Mouse (Mus musculus) MEL (cell line): Measurements from ENCODE around the gene Coasy. TPM values are rescaled to one million over a fixed set of nuclear protein-coding genes. Genes with fewer than 3 reads are reported as not detected.
A peak's percentile ranks its signal among the peaks of the same experiment; 100 is the strongest.

Source experiments
- DNase-seq: peaks from one replicate; pipeline ENCODE4 v3.0.0; 2011; ENCODE audit warnings: low read depth, low spot score
- H3K27ac ChIP-seq: 2 replicates; pipeline ENCODE4 v1.5.1; 2012; ENCODE audit warnings: low read depth, mild to moderate bottlenecking, control low read depth, low read length, moderate library complexity; ENCODE audit not compliant: control insufficient read depth
- H3K27me3 ChIP-seq, 2 experiments: fragments of 150-350 bp in 1 of 2; sonication (generic) in 1 of 2; 2 replicates each; pipeline ENCODE4 v1.6.1; 2012; ENCODE audit warnings: low read length in 2 of 2, mild to moderate bottlenecking in 2 of 2, improper control_type of control experiment in 1 of 2, moderate library complexity in 1 of 2; ENCODE audit not compliant: insufficient read depth in 2 of 2, control insufficient read depth in 1 of 2
- H3K36me3 ChIP-seq, 2 experiments: 2 replicates each; pipeline ENCODE4 v1.6.1; 2012 to 2014; ENCODE audit warnings: low read length in 2 of 2, improper control_type of control experiment in 1 of 2, inconsistent platforms in 1 of 2, mild to moderate bottlenecking in 1 of 2; ENCODE audit not compliant: insufficient read depth in 2 of 2, control insufficient read depth in 1 of 2
- H3K4me1 ChIP-seq, 2 experiments: fragments of 150-350 bp in 1 of 2; sonication (generic) in 1 of 2; 2 replicates each; pipeline ENCODE4 v1.6.1; 2012; ENCODE audit warnings: low read length in 2 of 2, improper control_type of control experiment in 1 of 2, mild to moderate bottlenecking in 1 of 2; ENCODE audit not compliant: insufficient read depth in 2 of 2, control insufficient read depth in 1 of 2
- H3K4me3 ChIP-seq, 2 experiments: fragments of 150-350 bp in 1 of 2; sonication (generic) in 1 of 2; 2 replicates each; pipeline ENCODE4 v1.5.1; 2012; ENCODE audit warnings: low read depth in 2 of 2, low read length in 2 of 2, mild to moderate bottlenecking in 2 of 2, moderate library complexity in 2 of 2, control low read depth in 1 of 2, improper control_type of control experiment in 1 of 2; ENCODE audit not compliant: control insufficient read depth in 1 of 2, insufficient read depth in 1 of 2
- H3K79me2 ChIP-seq: 2 replicates; pipeline ENCODE4 v1.6.1; 2012; ENCODE audit warnings: mild to moderate bottlenecking, low read length, moderate library complexity; ENCODE audit not compliant: control insufficient read depth, poor library complexity, insufficient read depth
- H3K9ac ChIP-seq: 2 replicates; pipeline ENCODE4 v1.6.1; 2012; ENCODE audit warnings: low read depth, mild to moderate bottlenecking, control low read depth, low read length, moderate library complexity; ENCODE audit not compliant: control insufficient read depth, poor library complexity, severe bottlenecking
- H3K9me3 ChIP-seq: fragments of 150-350 bp; sonication (generic); replicated peaks from 2 replicates; pipeline ENCODE4 v1.6.1; 2012; ENCODE audit warnings: mild to moderate bottlenecking, low read length, improper control_type of control experiment, moderate library complexity; ENCODE audit not compliant: insufficient read depth
- CHD1 ChIP-seq: IDR thresholded peaks from 2 replicates; pipeline ENCODE4 v1.6.1; 2012; ENCODE audit warnings: low read depth, mild to moderate bottlenecking, inconsistent platforms, low read length, improper control_type of control experiment
- E2F4 ChIP-seq: IDR thresholded peaks from 2 replicates; pipeline ENCODE4 v1.6.1; 2011; ENCODE audit warnings: low read depth, low read length, improper control_type of control experiment, borderline replicate concordance
- ELF1 ChIP-seq: IDR thresholded peaks from 2 replicates; pipeline ENCODE4 v1.6.1; 2014; ENCODE audit warnings: low read depth, mild to moderate bottlenecking, inconsistent platforms, low read length, improper control_type of control experiment, moderate library complexity
- KAT2A ChIP-seq: conservative IDR thresholded peaks from 2 replicates; pipeline ENCODE4 v1.6.1; 2012; ENCODE audit warnings: low read depth, low read length, improper control_type of control experiment, inconsistent platforms
- MAFK ChIP-seq: IDR thresholded peaks from 2 replicates; pipeline ENCODE4 v1.6.1; 2011; ENCODE audit warnings: low read depth, mild to moderate bottlenecking, low read length, improper control_type of control experiment, borderline replicate concordance
- MAZ ChIP-seq: IDR thresholded peaks from 2 replicates; pipeline ENCODE4 v1.6.1; 2012; ENCODE audit warnings: low read depth, mild to moderate bottlenecking, inconsistent platforms, low read length, improper control_type of control experiment
- MEF2A ChIP-seq: IDR thresholded peaks from 2 replicates; pipeline ENCODE4 v1.6.1; 2014; ENCODE audit warnings: low read depth, mild to moderate bottlenecking, inconsistent platforms, low read length, improper control_type of control experiment; ENCODE audit not compliant: poor library complexity, insufficient replicate concordance, severe bottlenecking; ENCODE audit errors: extremely low read depth
- MXI1 ChIP-seq: IDR thresholded peaks from 2 replicates; pipeline ENCODE4 v1.6.1; 2011; ENCODE audit warnings: mild to moderate bottlenecking, low read depth, low read length, improper control_type of control experiment
- MYC ChIP-seq: IDR thresholded peaks from 2 replicates; pipeline ENCODE4 v1.6.1; 2011; ENCODE audit warnings: low read depth, mild to moderate bottlenecking, low read length, improper control_type of control experiment, moderate library complexity
- NELFE ChIP-seq: IDR thresholded peaks from 2 replicates; pipeline ENCODE4 v1.6.1; 2011; ENCODE audit warnings: low read depth, low read length, improper control_type of control experiment
- POLR2AphosphoS5 ChIP-seq: IDR thresholded peaks from 2 replicates; pipeline ENCODE4 v1.6.1; 2012; ENCODE audit warnings: low read depth, borderline replicate concordance, mild to moderate bottlenecking, inconsistent platforms, low read length, moderate library complexity, mixed read lengths
- RAD21 ChIP-seq: IDR thresholded peaks from 2 replicates; pipeline ENCODE4 v1.6.1; 2011; ENCODE audit warnings: mild to moderate bottlenecking, low read depth, low read length, improper control_type of control experiment
- TBP ChIP-seq: IDR thresholded peaks from 2 replicates; pipeline ENCODE4 v1.8.0; 2011; ENCODE audit warnings: low read depth, low read length, improper control_type of control experiment
- ZKSCAN1 ChIP-seq: IDR thresholded peaks from 2 replicates; pipeline ENCODE4 v1.6.1; 2012; ENCODE audit warnings: low read depth, mild to moderate bottlenecking, inconsistent platforms, low read length, improper control_type of control experiment, moderate library complexity
- ZMIZ1 ChIP-seq: IDR thresholded peaks from 2 replicates; pipeline ENCODE4 v1.6.1; 2012; ENCODE audit warnings: low read depth, mild to moderate bottlenecking, inconsistent platforms, low read length, improper control_type of control experiment, moderate library complexity
- ZNF384 ChIP-seq: IDR thresholded peaks from 2 replicates; pipeline ENCODE4 v1.6.1; 2012; ENCODE audit warnings: low read depth, mild to moderate bottlenecking, inconsistent platforms, low read length, improper control_type of control experiment
- polyA plus RNA-seq, 2 experiments: library from polyadenylated mRNA; stranded (reverse) in 1 of 2; unstranded in 1 of 2; fragments of >175 nt in 1 of 2; fragments of >200 nt in 1 of 2; gene quantifications; 2 replicates each; pipeline versions ENCODE4 v1.2.1 to v1.2.4; 2012; ENCODE audit warnings: low replicate concordance in 2 of 2, low read depth in 1 of 2; ENCODE audit not compliant: insufficient read length in 2 of 2, insufficient read depth in 1 of 2, missing spikeins in 1 of 2
- total RNA-seq: library from RNA; depleted of rRNA; stranded (reverse); fragments of 300-350 nt; gene quantifications from 2 replicates; pipeline ENCODE4 v1.2.3, GENCODE M21; 2012

The Coasy gene
- total and polyA plus RNA-seq, 3 experiments = 34.8 to 44.2 TPM; not detected in 1

DNA sequence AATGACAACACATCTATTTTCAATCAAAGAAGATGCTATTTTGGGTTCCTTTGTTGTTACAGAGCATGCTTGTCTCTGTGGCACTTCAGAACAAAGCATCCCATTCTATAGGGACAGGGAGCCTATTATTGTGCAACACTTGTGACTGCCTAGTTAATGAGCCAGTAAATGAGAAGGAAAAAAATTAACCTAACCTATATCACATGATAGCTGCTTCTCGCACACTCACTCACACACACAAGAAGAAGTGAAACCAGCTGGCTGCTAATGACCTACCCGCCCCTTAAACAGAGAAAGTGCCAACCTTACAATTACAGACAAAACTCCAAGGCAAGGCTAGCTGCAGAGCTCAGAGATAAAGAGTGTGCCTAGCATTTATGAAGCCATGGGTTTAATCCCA is 33.2 kb downstream of the Coasy start:
- no peak for TF ChIP-seq ZMIZ1
- no peak for TF ChIP-seq KAT2A
- TF ChIP-seq MAFK = no peak
- no peak for TF ChIP-seq ZKSCAN1
- no peak for TF ChIP-seq CHD1
- TF ChIP-seq TBP = no peak
- TF ChIP-seq MXI1 = no peak
- no peak for TF ChIP-seq MEF2A
- TF ChIP-seq MAZ = no peak
- TF ChIP-seq ZNF384 = no peak
- TF ChIP-seq MYC = no peak
- no peak for TF ChIP-seq E2F4
- TF ChIP-seq NELFE = no peak
- no peak for TF ChIP-seq POLR2AphosphoS5
- Histone ChIP-seq H3K4me1 (peaks cover 11 to 12% of the 10 kb centered on the region in 2 experiments), H3K4me3 (no peak overlapping the region), H3K79me2 (peaks cover 47% of the 10 kb centered on the region), H3K9me3 (no peaks in the 10 kb centered on the region), H3K27ac (no peak overlapping the region), H3K27me3 (no peaks in the 10 kb centered on the region), H3K36me3 (peaks cover 2 to 16% of the 10 kb centered on the region in 2 experiments), H3K9ac (no peak overlapping the region)
- no peak for DNase-seq

- H3K36me3 ChIP-seq = peaks cover 4 to 26% of the 10 kb centered on the region in 2 experiments
- H3K79me2 ChIP-seq = peaks cover 48% of the 10 kb centered on the region
- no peak for DNase-seq
- no peaks in the 10 kb centered on the region for H3K27me3 ChIP-seq
- no peak overlapping the region for H3K27ac ChIP-seq
- TF ChIP-seq ELF1 = peak; percentile 44; the same call in 1 of the 2 replicates
- no peak for TF ChIP-seq RAD21
- peak overlapping the region; percentile 83 for H3K9ac ChIP-seq
- H3K4me1 ChIP-seq = peaks cover 11 to 16% of the 10 kb centered on the region in 2 experiments
- peak overlapping the region in 1 of 2 experiments; percentile 77; a peak in 2 of 4 replicates for H3K4me3 ChIP-seq
- H3K9me3 ChIP-seq = no peaks in the 10 kb centered on the region
Observed at GRCm38 (mm10) chr11:101118105-101118504, 35.7 kb downstream of the Coasy start.
